Comparison of ENCODE assay signal across 27 mouse cellular contexts in genomic region chr6:68256725-68257124, GRCm38 (mm10).
"Had no signal": no experiment of that assay in that cellular context is flagged by ENCODE, and none has a peak within 500 bp of the region (broad histone marks: within the 10 kb centered on the region; RNA-seq: fewer than 3 reads in every experiment).

No protein-coding gene starts in this region.

- H3K4me2 ChIP-seq: heart, embryonic 12.5 days; hindbrain, embryonic 12.5 days; hindbrain, embryonic 14.5 days; intestine, embryonic 15.5 days; limb, embryonic 13.5 days; limb, embryonic 15.5 days; liver, embryonic 12.5 days had no signal

- H3K4me3 ChIP-seq: gastrocnemius, adult 2 months; heart, embryonic 10.5 days; heart, embryonic 12.5 days; hindbrain, embryonic 10.5 days; hindbrain, embryonic 12.5 days; intestine, embryonic 15.5 days; layer of hippocampus, adult 2 months; limb, embryonic 13.5 days; limb, embryonic 15.5 days; liver, embryonic 12.5 days had no signal

- H3K27me3 ChIP-seq: heart, embryonic 12.5 days; hindbrain, embryonic 12.5 days; intestine, embryonic 15.5 days; limb, embryonic 13.5 days; limb, embryonic 15.5 days; liver, embryonic 12.5 days had no signal

- H3K27ac ChIP-seq: gastrocnemius, adult 2 months; heart, embryonic 10.5 days; hindbrain, embryonic 10.5 days; hindbrain, embryonic 12.5 days; hindbrain, embryonic 14.5 days; intestine, embryonic 15.5 days; layer of hippocampus, adult 2 months; limb, embryonic 13.5 days; limb, embryonic 15.5 days; liver, embryonic 12.5 days had no signal

- H3K36me3 ChIP-seq: heart, embryonic 10.5 days; heart, embryonic 12.5 days; hindbrain, embryonic 10.5 days; hindbrain, embryonic 12.5 days; intestine, embryonic 15.5 days; limb, embryonic 13.5 days; limb, embryonic 15.5 days; liver, embryonic 12.5 days had no signal

- H3K9ac ChIP-seq: heart, embryonic 12.5 days; hindbrain, embryonic 12.5 days; hindbrain, embryonic 14.5 days; intestine, embryonic 15.5 days; limb, embryonic 13.5 days; limb, embryonic 15.5 days; liver, embryonic 12.5 days had no signal

- DNase-seq: gastrocnemius, adult 2 months; gastrocnemius, postnatal 10 days; gastrocnemius, postnatal 25 days; heart, adult 18-20 months; heart, postnatal 10 days; heart, postnatal 4 days; kidney, adult 18-20 months; kidney, adult 8-10 months; kidney, postnatal 10 days; kidney, postnatal 25 days; kidney, postnatal 4 days; layer of hippocampus, adult 9-11 months; layer of hippocampus, postnatal 36 days; left cerebral cortex, postnatal 4 days had no signal

- ATAC-seq: hindbrain, embryonic 16.5 days; inflammation-experienced regulatory T-cells, adult 6 months; intestine, embryonic 15.5 days; intestine, postnatal 0 days; liver, embryonic 12.5 days had no signal

- H3K9me3 ChIP-seq: heart, embryonic 10.5 days; hindbrain, embryonic 10.5 days; hindbrain, embryonic 12.5 days; intestine, embryonic 15.5 days; limb, embryonic 13.5 days; limb, embryonic 15.5 days; liver, embryonic 12.5 days had no signal

- H3K4me1 ChIP-seq: heart, embryonic 10.5 days; heart, embryonic 12.5 days; hindbrain, embryonic 10.5 days; hindbrain, embryonic 12.5 days; intestine, embryonic 15.5 days; limb, embryonic 13.5 days; limb, embryonic 15.5 days; liver, embryonic 12.5 days had no signal
